Mouse (Mus musculus): ENCODE data around the gene Lrmda.

DNA sequence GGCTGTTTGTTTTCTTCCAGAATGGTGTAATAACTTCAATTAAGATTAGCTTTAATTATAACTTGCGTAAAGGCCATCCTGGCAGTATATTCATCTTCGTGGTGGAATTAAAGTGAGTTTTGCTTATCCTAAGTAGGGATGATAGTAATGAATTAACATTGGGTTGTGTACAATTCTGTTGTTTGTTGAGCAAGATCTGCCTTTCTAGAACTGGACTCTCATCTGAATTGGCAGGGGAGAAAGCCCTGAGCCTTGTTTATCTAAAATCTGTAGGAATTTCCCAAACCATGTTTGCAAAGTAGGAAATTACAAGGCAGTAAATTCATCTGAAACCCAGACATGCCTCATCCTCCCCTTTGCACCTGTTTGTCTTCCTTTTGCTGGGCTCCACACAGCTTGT is 1038.5 kb downstream of the Lrmda start:
- TF ChIP-seq CTCF (IDR thresholded peaks at IDR 0.05; ENCODE audit: borderline replicate concordance, extremely low read depth, insufficient read depth, insufficient read length) (no peak), POLR2A (IDR thresholded peaks at IDR 0.05; ENCODE audit: borderline replicate concordance, extremely low read depth, insufficient read depth, insufficient read length, poor library complexity, severe bottlenecking) (no peak)
